Mouse (Mus musculus) C2C12 (cell line): ENCODE results near the gene Spindoc.

Experiments used
- CTCF ChIP-seq: IDR thresholded peaks from one replicate; pipeline ENCODE4 v1.5.1; 2011; ENCODE audit not compliant: control insufficient read depth, insufficient read depth, insufficient read length
- MAX ChIP-seq: IDR thresholded peaks from one replicate; pipeline ENCODE4 v1.6.1; 2011; ENCODE audit warnings: mild to moderate bottlenecking, control low read depth
- MYOD1 ChIP-seq: IDR thresholded peaks from one replicate; pipeline ENCODE4 v1.6.1; 2011; ENCODE audit warnings: low read depth; ENCODE audit not compliant: control insufficient read depth, insufficient read length
- USF1 ChIP-seq: IDR thresholded peaks from one replicate; pipeline ENCODE4 v1.6.1; 2011; ENCODE audit warnings: low read depth, mild to moderate bottlenecking, control low read depth, moderate library complexity

DNA sequence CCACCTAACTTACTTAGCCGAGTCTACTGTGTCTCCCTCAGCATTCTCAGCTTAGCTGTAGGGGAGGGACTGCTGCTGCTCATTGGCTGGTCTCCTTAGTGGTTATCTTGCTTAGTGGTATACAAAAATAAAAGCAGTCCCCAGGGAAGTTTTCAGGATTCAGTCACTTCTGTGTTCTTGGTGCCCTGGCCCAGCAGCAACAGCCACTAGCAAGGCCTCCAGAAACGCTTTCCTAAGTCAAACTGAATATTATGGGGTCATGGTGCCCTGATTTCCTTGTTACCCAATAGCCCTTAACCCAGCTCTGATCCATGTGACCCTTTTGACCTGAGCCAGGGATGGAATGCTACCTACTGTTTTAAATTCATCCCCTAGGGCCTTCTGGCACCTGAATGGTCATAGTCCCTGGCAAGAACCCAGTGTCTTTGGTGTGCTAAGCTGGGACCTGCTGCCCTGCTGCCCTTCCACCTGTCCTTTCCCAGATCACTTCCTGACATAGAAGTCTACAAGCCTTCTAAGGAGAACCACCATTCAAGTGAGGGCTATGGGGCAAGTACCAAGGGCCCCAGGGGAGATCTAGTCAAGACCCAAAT is 73.0 kb downstream of the Spindoc start:
- TF ChIP-seq USF1 (no peak), CTCF (no peak), MAX (no peak), MYOD1 (no peak)
